Mouse (Mus musculus): Measurements from ENCODE around the gene Rpp40. TPM values are rescaled to one million over a fixed set of nuclear protein-coding genes. Genes with fewer than 3 reads are reported as not detected.

Rpp40 gene
- polyA plus RNA-seq (2012; rRNA removed) = 3.6 and 4.5 TPM in 2 replicates

GRCm38 (mm10) chr13:35905879-35906481 lies at the start of gene Rpp40:
Gene Rpp40 (minus strand): TSS chr13:35906359.

Other genes with a start within 250 kb of the Rpp40 start
- gene Cdyl, start 246.5 kb downstream of the Rpp40 start, polyA plus RNA-seq (2012; rRNA removed) = 7.7 and 9.0 TPM in 2 replicates
- gene Ppp1r3g, start 52.5 kb upstream of the Rpp40 start, polyA plus RNA-seq (2012; rRNA removed) = 0.26 and 0.32 TPM in 2 replicates
- 18.6 and 20.3 TPM in 2 replicates for gene Fars2, start 211.1 kb upstream of the Rpp40 start, polyA plus RNA-seq (2012; rRNA removed)
- 6.6 and 7.1 TPM in 2 replicates for gene Lyrm4, start 211.2 kb upstream of the Rpp40 start, polyA plus RNA-seq (2012; rRNA removed)